Mouse (Mus musculus) C3H10T1/2 (cell line): ENCODE results near the gene En2. TPM values are rescaled to one million over a fixed set of nuclear protein-coding genes. Genes with fewer than 3 reads are reported as not detected.

Experiments used
- polyA plus RNA-seq, 2 experiments: library from polyadenylated mRNA; unstranded; fragments of >200 nt; fragmentation: generic; extraction: Trizol; gene quantifications; one replicate each; pipeline ENCODE4 v1.2.1; 2012; ENCODE audit warnings: missing spikeins in 2 of 2

En2 gene
- not detected for polyA plus RNA-seq

DNA sequence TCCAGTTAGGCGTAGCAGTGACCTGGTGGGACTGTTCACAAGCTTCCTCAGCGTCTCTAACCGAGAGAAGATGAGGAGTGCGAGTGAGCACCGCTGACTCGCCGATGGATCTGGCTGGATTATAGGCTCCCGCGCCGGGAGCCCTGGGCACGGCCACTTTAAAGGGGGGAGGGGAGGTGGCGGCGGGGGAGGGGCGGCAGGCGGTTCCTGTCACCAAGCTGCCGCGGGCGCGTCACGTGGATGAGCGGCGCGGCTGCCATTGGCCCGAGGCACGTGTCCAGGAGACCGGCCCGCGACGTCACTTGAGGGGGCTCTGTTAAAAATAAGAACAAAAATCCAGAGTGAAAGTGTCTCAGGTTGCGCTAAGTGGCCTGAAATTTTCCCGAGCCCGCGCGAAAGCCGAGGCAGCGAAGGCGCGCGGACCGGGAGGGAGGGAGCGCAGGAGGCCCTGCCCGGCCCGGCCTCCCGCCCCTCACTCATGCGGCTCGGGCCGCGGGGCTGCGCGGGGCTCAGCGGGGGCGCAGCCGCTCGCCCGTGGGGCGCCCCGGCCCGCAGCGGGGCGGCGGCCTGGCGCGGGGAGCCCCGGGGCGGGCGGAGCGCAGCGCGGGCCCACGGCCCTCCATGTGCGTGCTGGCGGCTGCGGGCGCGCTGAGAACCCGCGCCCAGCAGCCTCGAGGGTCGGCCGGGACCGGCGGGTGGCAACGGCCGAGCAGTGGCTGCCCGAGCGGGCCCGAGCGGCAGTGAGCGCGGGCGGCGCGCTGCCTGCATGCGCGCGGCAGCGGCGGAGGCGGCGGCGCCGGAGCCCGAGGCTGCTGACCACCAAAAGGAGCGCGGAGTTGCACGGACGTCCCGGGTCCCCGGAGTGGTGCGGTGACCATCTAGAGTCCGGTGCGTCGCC, at the start of gene En2:
TSS of gene En2 (plus strand) at position 337 of the 898 bp plus-strand sequence.

Other genes with a start within 250 kb of the En2 start
- gene Insig1, start 94.3 kb upstream of the En2 start, polyA plus RNA-seq, result 10 to 100 TPM in 1 of 2 experiments, 1 to 10 TPM in 1; 5.1 to 43.6 TPM
- gene Cnpy1, start 80.1 kb downstream of the En2 start, polyA plus RNA-seq, result not detected
- gene Rbm33, start 151.4 kb downstream of the En2 start, polyA plus RNA-seq, result 1 to 10 TPM in 1 of 2 experiments, under 1 TPM in 1; 0.90 to 6.8 TPM